Mouse (Mus musculus) embryonic facial prominence, embryonic 12.5 days (tissue): ENCODE measurements around the gene Rasgef1c. TPM values are rescaled to one million over a fixed set of nuclear protein-coding genes. Genes with fewer than 3 reads are reported as not detected.
A peak's percentile ranks its signal among the peaks of the same experiment; 100 is the strongest.

Experiments
- ATAC-seq: fragments of 200-750 bp; cut with Nextera tagmentation; 2 replicates; pipeline ENCODE4 v1.8.0; 2017; ENCODE audit not compliant: insufficient number of reproducible peaks, insufficient read depth, low FRiP score, low TSS enrichment
- H3K27ac ChIP-seq: fragments of 300-500 bp; sonication (generic); 2 replicates; pipeline ENCODE4 v1.5.1; 2016; ENCODE audit warnings: mild to moderate bottlenecking
- H3K27me3 ChIP-seq: fragments of 300-500 bp; sonication (generic); 2 replicates; pipeline ENCODE4 v1.6.1; 2016; ENCODE audit warnings: mild to moderate bottlenecking, moderate library complexity
- H3K36me3 ChIP-seq: fragments of 300-500 bp; sonication (generic); 2 replicates; pipeline ENCODE4 v1.6.1; 2016; ENCODE audit warnings: mild to moderate bottlenecking
- H3K4me1 ChIP-seq: fragments of 300-500 bp; sonication (generic); 2 replicates; pipeline ENCODE4 v1.6.1; 2016
- H3K4me2 ChIP-seq: fragments of 300-500 bp; sonication (generic); replicated peaks from 2 replicates; pipeline ENCODE4 v1.6.1; 2016; ENCODE audit warnings: mild to moderate bottlenecking, moderate library complexity
- H3K4me3 ChIP-seq: fragments of 300-500 bp; sonication (generic); 2 replicates; pipeline ENCODE4 v1.5.1; 2016; ENCODE audit warnings: mild to moderate bottlenecking
- H3K9ac ChIP-seq: fragments of 300-500 bp; sonication (generic); 2 replicates; pipeline ENCODE4 v1.6.1; 2016; ENCODE audit warnings: mild to moderate bottlenecking, moderate library complexity
- H3K9me3 ChIP-seq: fragments of 300-500 bp; sonication (generic); 2 replicates; pipeline ENCODE4 v1.6.1; 2016; ENCODE audit warnings: mild to moderate bottlenecking, moderate library complexity
- WGBS: fragments of 180-500 bp; shearing (Covaris S2); methylation state at CpG from one replicate; pipeline ENCODE4 v1.1.7; 2016; 5-methylcytosine and 5-hydroxymethylcytosine counted together
- polyA plus RNA-seq: library from polyadenylated mRNA; unstranded; fragments of >200 nt; fragmentation: Nextera tagmentation; extraction: Ambion mirVana; gene quantifications from 2 replicates; pipeline ENCODE4 v1.2.1, GENCODE M21; 2016

Gene Rasgef1c
- polyA plus RNA-seq, 1 experiment from 2014 or later = 0.26 TPM

DNA sequence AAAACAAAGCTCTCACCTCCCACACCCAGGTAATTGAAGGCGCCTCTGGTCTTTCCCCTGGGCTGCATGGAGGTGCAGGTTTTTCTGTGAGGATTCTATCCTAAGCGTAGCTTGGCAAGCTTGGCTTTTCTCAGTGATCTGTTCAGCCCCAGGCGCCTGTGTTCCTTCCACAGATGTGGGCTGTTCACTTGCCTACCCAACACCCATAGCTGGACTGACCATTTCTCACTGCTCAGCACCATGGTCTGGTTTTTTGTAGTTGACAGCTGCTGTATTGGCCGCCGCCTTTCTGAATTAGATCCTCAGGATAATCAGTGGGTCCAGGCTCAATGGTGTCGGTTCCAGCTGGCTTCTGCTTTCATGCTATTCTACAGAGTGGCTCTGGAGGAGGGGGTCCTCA, 26.0 kb downstream of the Rasgef1c start:
- no peak overlapping the region for H3K9ac ChIP-seq
- WGBS = 66% methylated on average over 6 of the region's 6 CpGs
- no peaks in the 10 kb centered on the region for H3K36me3 ChIP-seq
- H3K9me3 ChIP-seq = no peaks in the 10 kb centered on the region
- no peaks in the 10 kb centered on the region for H3K27me3 ChIP-seq
- peaks cover 13% of the 10 kb centered on the region; the same call in 1 of the 2 replicates for H3K4me1 ChIP-seq
- ATAC-seq = no peak
- H3K27ac ChIP-seq = no peak overlapping the region
- H3K4me2 ChIP-seq = no peak overlapping the region
- no peak overlapping the region for H3K4me3 ChIP-seq

GRCm38 (mm10) chr11:49931037-49931625, 29.5 kb downstream of the Rasgef1c start:
- Histone ChIP-seq H3K9ac (no peak overlapping the region), H3K36me3 (no peaks in the 10 kb centered on the region), H3K4me3 (no peak overlapping the region), H3K27me3 (no peaks in the 10 kb centered on the region), H3K27ac (no peak overlapping the region), H3K4me1 (peaks cover 15% of the 10 kb centered on the region; the same call in 1 of the 2 replicates), H3K4me2 (no peak overlapping the region), H3K9me3 (no peaks in the 10 kb centered on the region)
- WGBS = 28% methylated on average over 5 of the region's 5 CpGs
- no peak for ATAC-seq

DNA sequence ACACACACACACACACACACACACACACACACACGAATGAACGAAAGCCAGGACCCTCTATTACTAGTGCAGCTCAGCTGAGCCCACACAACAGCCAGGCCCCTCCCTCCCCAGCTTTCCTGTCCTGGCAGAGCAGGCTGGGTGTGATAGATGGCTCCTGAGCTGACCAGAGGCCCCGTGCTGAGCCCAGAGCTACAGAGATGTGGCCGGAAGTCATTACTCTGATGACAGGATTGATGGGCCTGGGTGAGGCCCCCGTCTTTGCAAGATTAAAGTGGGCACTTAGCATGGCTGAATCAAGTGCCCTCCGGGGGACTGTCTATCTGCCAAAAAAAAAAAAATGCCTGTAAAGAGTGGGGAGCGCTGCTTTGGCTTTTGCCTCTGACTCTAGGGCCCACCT, 30.2 kb downstream of the Rasgef1c start:
- H3K4me3 ChIP-seq = no peak overlapping the region
- WGBS = 31% methylated on average over 7 of the region's 7 CpGs
- no peaks in the 10 kb centered on the region for H3K36me3 ChIP-seq
- ATAC-seq = peak; percentile 38; the same call in 1 of the 2 replicates
- H3K9me3 ChIP-seq = no peaks in the 10 kb centered on the region
- H3K4me2 ChIP-seq = no peak overlapping the region
- H3K9ac ChIP-seq = no peak overlapping the region
- no peak overlapping the region for H3K27ac ChIP-seq
- H3K27me3 ChIP-seq = no peaks in the 10 kb centered on the region
- peaks cover 8% of the 10 kb centered on the region; the same call in 1 of the 2 replicates for H3K4me1 ChIP-seq

- Histone ChIP-seq H3K36me3 (no peaks in the 10 kb centered on the region), H3K9me3 (no peaks in the 10 kb centered on the region), H3K27me3 (no peaks in the 10 kb centered on the region), H3K9ac (no peak overlapping the region), H3K4me2 (no peak overlapping the region), H3K4me1 (0 out of 2 replicates have a peak, but pooled peaks cover 2% of the 10 kb centered on the region), H3K4me3 (no peak overlapping the region), H3K27ac (no peak overlapping the region)
- no peak for ATAC-seq
- WGBS = 55% methylated on average over 1 of the region's 1 CpGs
Observed at GRCm38 (mm10) chr11:49933811-49934210, 32.2 kb downstream of the Rasgef1c start.

DNA sequence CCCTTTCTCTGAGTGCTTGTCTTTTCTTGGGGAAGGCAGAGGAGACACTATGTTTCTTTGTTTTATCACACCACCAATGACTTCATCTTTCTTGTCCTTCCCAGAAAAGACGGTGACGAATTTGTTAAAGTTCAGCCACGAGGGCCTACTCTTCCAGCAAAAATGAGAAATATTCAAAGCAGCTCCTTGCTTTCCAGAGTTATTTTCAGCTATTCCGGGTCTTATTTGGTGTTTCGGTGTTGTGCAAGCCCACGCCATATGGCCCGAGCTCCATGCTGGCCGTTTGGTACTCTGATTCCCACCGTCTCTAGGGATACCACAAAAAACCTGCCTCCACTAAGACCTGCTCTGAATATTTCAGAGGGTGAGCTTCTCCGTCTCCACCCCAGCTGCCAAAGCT, 32.7 kb downstream of the Rasgef1c start:
- Histone ChIP-seq H3K4me1 (0 out of 2 replicates have a peak, but pooled peaks cover 2% of the 10 kb centered on the region), H3K4me3 (no peak overlapping the region), H3K9me3 (no peaks in the 10 kb centered on the region), H3K4me2 (no peak overlapping the region), H3K36me3 (no peaks in the 10 kb centered on the region), H3K27ac (no peak overlapping the region), H3K27me3 (no peaks in the 10 kb centered on the region), H3K9ac (no peak overlapping the region)
- 50% methylated on average over 10 of the region's 10 CpGs for WGBS
- ATAC-seq = no peak

DNA sequence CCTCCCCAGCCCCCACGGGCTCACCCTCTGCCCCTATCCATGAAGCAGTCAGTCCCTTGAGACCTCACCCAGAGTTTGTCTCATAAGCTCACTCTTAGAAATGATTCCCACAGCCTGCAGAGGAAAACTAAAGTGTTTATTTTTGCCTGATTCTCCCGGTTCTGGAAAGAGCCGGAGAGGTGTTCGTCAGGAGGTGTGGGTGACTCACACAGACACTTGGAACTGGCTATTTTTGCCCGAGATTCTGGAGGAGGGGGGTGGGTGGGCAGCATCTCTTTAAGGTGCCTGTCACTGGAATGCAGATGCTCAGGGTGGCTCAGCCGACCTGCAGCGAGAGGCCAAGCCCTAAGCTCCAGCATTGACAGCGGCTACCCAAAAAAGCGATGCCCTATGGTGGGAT, 34.8 kb downstream of the Rasgef1c start:
- Histone ChIP-seq H3K4me2 (no peak overlapping the region), H3K9ac (no peak overlapping the region), H3K36me3 (no peaks in the 10 kb centered on the region), H3K4me1 (0 out of 2 replicates have a peak, but pooled peaks cover 2% of the 10 kb centered on the region), H3K27ac (no peak overlapping the region), H3K9me3 (no peaks in the 10 kb centered on the region), H3K27me3 (no peaks in the 10 kb centered on the region), H3K4me3 (no peak overlapping the region)
- 70% methylated on average over 9 of the region's 9 CpGs for WGBS
- ATAC-seq = no peak

GRCm38 (mm10) chr11:49937779-49938178, 36.1 kb downstream of the Rasgef1c start:
- Histone ChIP-seq H3K36me3 (no peaks in the 10 kb centered on the region), H3K4me2 (no peak overlapping the region), H3K4me3 (no peak overlapping the region), H3K27ac (no peak overlapping the region), H3K4me1 (0 out of 2 replicates have a peak, but pooled peaks cover 2% of the 10 kb centered on the region), H3K9ac (no peak overlapping the region), H3K27me3 (no peaks in the 10 kb centered on the region), H3K9me3 (no peaks in the 10 kb centered on the region)
- 94% methylated on average over 6 of the region's 6 CpGs for WGBS
- ATAC-seq = no peak

DNA sequence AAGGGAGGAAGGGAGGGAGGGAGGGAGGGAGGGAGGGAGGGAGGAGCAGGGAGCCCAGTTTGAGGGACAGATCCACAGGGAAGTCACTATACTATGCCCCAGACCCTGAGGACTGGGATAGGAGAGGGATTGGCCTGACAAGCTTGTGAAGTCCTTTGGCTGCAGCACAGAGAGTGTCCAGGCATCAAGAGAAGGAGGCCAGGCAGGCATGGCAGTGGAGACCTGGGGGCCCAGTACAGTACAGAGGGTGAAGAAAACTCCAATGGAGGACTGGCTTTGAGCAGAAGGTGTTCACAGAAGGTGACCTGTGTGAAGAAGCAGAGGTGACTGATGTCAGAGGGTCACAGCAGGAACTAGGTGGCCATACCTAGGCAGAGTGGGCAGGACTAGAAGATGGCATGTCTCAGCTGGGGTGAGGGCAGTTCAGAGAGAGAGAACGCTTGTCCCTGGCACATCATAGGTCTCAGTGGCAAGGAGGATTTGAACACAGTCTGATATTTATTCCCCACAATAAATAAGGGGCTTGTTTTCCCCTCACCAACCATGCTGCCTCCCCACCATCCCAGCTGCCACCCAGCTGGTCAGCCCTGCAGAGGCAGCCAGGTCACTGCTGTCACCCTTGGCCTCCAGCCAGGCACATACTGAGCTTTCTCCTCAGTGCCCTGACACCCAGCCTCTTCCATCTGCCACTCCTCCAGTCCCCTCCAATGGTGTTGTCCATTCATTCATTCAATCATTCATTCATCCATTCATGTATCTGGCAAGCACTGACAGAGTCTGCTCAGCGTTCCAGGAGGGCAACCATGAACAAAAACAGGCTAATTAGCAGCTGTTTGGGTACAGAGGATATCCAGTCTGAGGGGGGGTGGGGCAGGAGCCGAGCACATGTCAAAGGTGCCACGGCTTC, 36.9 kb downstream of the Rasgef1c start:
- Histone ChIP-seq H3K4me1 (0 out of 2 replicates have a peak, but pooled peaks cover 2% of the 10 kb centered on the region), H3K4me2 (no peak overlapping the region), H3K27me3 (no peaks in the 10 kb centered on the region), H3K27ac (no peak overlapping the region), H3K9me3 (no peaks in the 10 kb centered on the region), H3K36me3 (no peaks in the 10 kb centered on the region), H3K4me3 (no peak overlapping the region), H3K9ac (no peak overlapping the region)
- ATAC-seq = no peak
- 52% methylated on average over 4 of the region's 4 CpGs for WGBS

DNA sequence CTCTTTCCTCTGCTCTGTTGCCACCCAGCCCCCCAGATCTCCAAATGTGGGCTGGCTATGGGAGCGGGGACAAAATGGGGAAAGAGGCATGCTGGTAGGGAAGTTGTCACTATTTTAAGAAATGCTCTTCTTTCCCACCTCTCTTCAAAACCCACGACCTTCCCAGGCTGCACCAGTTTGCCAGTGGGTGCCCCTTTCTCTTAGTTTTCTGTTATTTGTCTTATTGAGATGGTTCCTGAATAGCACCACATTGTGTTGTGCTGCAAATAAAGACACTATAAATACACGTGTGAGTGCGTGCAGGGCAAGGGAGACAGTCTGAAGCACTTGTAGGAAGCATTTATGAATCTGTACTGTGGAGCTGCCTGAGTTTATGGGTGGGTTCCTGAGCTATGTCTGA, 41.2 kb downstream of the Rasgef1c start:
- H3K27ac ChIP-seq = no peak overlapping the region
- H3K4me2 ChIP-seq = no peak overlapping the region
- H3K36me3 ChIP-seq = no peaks in the 10 kb centered on the region
- no peaks in the 10 kb centered on the region for H3K27me3 ChIP-seq
- H3K4me3 ChIP-seq = no peak overlapping the region
- H3K4me1 ChIP-seq = no peaks in the 10 kb centered on the region
- WGBS = 68% methylated on average over 4 of the region's 4 CpGs
- H3K9ac ChIP-seq = no peak overlapping the region
- ATAC-seq = no peak
- 0 out of 2 replicates have a peak, but pooled peaks cover 6% of the 10 kb centered on the region for H3K9me3 ChIP-seq

GRCm38 (mm10) chr11:49943901-49944300, 42.3 kb downstream of the Rasgef1c start:
- Histone ChIP-seq H3K4me2 (no peak overlapping the region), H3K36me3 (no peaks in the 10 kb centered on the region), H3K4me3 (no peak overlapping the region), H3K27me3 (no peaks in the 10 kb centered on the region), H3K27ac (no peak overlapping the region), H3K4me1 (no peaks in the 10 kb centered on the region), H3K9ac (no peak overlapping the region), H3K9me3 (0 out of 2 replicates have a peak, but pooled peaks cover 6% of the 10 kb centered on the region)
- 74% methylated on average over 5 of the region's 5 CpGs for WGBS
- no peak for ATAC-seq

GRCm38 (mm10) chr11:49945726-49946125, 44.1 kb downstream of the Rasgef1c start:
- Histone ChIP-seq H3K36me3 (no peaks in the 10 kb centered on the region), H3K9ac (no peak overlapping the region), H3K4me3 (no peak overlapping the region), H3K4me2 (no peak overlapping the region), H3K9me3 (0 out of 2 replicates have a peak, but pooled peaks cover 6% of the 10 kb centered on the region), H3K27me3 (no peaks in the 10 kb centered on the region), H3K27ac (no peak overlapping the region), H3K4me1 (no peaks in the 10 kb centered on the region)
- ATAC-seq = no peak
- 83% methylated on average over 4 of the region's 4 CpGs for WGBS

- Histone ChIP-seq H3K9ac (no peak overlapping the region), H3K27ac (no peak overlapping the region), H3K4me1 (no peaks in the 10 kb centered on the region), H3K36me3 (no peaks in the 10 kb centered on the region), H3K4me3 (no peak overlapping the region), H3K4me2 (no peak overlapping the region), H3K9me3 (peaks cover 6% of the 10 kb centered on the region; the same call in 1 of the 2 replicates), H3K27me3 (no peaks in the 10 kb centered on the region)
- ATAC-seq = no peak
- 83% methylated on average over 5 of the region's 5 CpGs for WGBS
Observed at GRCm38 (mm10) chr11:49949839-49950238, 48.2 kb downstream of the Rasgef1c start.
